Mouse (Mus musculus): Measurements from ENCODE around the gene Slc39a11. TPM values are rescaled to one million over a fixed set of nuclear protein-coding genes. Genes with fewer than 3 reads are reported as not detected.
A peak's percentile ranks its signal among the peaks of the same experiment; 100 is the strongest.

The Slc39a11 gene
- polyA plus RNA-seq (2012; rRNA removed): 30.5 and 32.4 TPM in 2 replicates

DNA sequence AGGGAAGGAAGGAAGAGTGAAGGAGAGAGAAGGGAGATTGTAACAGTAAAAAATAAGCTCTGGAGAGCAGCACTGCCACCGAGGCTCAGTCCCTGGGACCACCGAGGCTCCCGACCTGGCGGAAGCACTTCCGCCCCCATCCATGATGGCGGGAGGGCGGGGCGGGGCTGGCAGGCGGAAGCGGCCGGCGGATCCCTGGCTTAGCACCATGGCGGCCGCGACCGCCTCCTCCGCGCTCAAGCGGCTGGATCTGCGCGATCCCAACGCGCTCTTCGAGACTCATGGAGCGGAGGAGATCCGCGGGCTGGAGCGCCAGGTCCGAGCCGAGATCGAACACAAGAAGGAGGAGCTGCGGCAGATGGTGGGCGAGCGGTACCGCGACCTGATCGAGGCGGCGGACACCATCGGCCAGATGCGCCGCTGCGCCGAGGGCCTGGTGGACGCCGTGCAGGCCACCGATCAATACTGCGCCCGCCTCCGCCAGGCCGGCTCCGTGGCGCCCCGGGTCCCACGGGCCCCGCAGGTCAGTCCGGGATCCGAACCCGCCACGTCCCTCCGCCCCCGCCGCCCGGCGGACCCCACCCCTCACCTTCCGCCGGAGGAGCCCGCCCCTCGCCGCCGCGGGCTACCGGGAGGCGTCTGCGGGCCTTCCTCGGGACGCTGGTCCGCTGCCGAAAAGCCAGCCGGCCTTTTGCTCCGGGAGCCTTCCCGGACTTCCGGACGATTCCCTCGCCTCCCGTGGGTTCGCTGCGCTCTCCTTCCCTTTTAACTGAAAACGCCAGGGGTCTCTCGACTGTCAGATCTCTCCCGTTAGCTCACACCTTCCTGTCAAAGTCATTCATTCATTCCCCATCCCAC, at the start of gene Slc39a11:
Gene Slc39a11 (minus strand): TSS at position 727 of the 858 bp plus-strand sequence.
- peak; percentile 61; the same call in 1 of the 2 replicates for TF ChIP-seq POLR2A (IDR thresholded peaks at IDR 0.05; ENCODE audit: low read depth, low read length)
- TF ChIP-seq CTCF (IDR thresholded peaks at IDR 0.05; ENCODE audit: extremely low read depth, insufficient read length, insufficient replicate concordance, low read depth, low read length): no peak
- H3K27ac ChIP-seq (ENCODE audit: insufficient read depth, low read depth, low read length): peak within 1 kb of the TSS; percentile 81
- H3K27me3 ChIP-seq (ENCODE audit: control insufficient read depth, insufficient read depth, low read length): no peaks in the 10 kb centered on the region
- WGBS: under 1% methylated on average over 88 of the region's 91 CpGs
- peak within 1 kb of the TSS; percentile 81 for H3K4me3 ChIP-seq (ENCODE audit: low read depth, low read length)
- peaks cover 7% of the 10 kb centered on the region; the same call in 1 of the 2 replicates for H3K4me1 ChIP-seq (ENCODE audit: control insufficient read depth, insufficient read depth, insufficient read length, low read length)
- peaks cover 30% of the 10 kb centered on the region for H3K36me3 ChIP-seq (ENCODE audit: control insufficient read depth, insufficient read depth, low read length)

DNA sequence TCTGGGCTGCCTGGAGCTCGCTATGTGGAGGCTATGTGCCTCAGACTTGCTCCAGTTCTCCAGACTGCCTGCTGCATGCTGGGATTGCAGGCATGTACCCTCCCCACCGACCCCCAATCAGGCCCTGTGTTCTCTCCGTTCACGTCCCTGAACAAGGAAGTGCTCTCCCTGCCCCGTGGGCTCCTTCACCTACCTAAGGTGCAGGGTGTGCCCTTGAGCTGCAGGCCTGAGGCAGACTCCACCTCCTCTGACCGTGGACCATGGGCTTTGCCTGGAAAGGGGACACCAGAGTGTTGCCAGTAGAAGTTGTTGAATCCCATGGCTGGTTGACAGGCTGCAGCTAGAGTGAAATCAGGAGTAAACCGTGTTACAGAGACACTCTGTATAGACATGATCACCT, 49.8 kb upstream of the Slc39a11 start:
- Histone ChIP-seq H3K4me3 (ENCODE audit: low read depth, low read length) (no peak overlapping the region), H3K36me3 (ENCODE audit: control insufficient read depth, insufficient read depth, low read length) (no peaks in the 10 kb centered on the region), H3K27ac (ENCODE audit: insufficient read depth, low read depth, low read length) (no peak overlapping the region), H3K27me3 (ENCODE audit: control insufficient read depth, insufficient read depth, low read length) (no peaks in the 10 kb centered on the region), H3K4me1 (ENCODE audit: control insufficient read depth, insufficient read depth, insufficient read length, low read length) (no peaks in the 10 kb centered on the region)
- TF ChIP-seq POLR2A (IDR thresholded peaks at IDR 0.05; ENCODE audit: low read depth, low read length) (no peak), CTCF (IDR thresholded peaks at IDR 0.05; ENCODE audit: extremely low read depth, insufficient read length, insufficient replicate concordance, low read depth, low read length) (no peak)
- WGBS: 72% methylated on average over 7 of the region's 7 CpGs

DNA sequence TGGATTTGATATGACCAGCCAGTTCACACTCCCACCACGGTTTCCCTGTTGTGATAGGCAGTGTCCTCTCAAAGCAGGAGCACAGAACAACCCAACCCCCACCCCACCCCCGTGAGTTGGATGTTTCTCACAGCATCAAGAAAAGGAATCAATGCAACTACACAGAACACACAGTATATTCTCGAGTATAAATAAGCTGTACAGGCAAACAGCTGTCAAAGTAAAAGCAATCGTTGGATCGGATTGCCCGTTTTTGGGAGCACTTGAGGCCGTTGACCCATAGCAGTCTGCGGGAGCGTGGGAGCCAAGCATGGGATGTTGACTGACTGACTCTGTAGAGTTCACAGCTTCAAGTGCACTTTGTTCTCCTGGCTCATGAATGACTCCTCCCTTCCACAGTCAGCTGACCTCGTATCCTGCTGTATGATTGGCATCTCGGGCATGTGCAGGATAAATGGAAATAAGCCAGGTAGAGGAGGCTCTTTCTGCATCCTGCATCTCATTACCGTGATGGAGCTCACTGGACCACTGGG, 48.2 kb upstream of the Slc39a11 start:
- WGBS: 21% methylated on average over 12 of the region's 12 CpGs
- TF ChIP-seq CTCF (IDR thresholded peaks at IDR 0.05; ENCODE audit: extremely low read depth, insufficient read length, insufficient replicate concordance, low read depth, low read length) (no peak), POLR2A (IDR thresholded peaks at IDR 0.05; ENCODE audit: low read depth, low read length) (no peak)

DNA sequence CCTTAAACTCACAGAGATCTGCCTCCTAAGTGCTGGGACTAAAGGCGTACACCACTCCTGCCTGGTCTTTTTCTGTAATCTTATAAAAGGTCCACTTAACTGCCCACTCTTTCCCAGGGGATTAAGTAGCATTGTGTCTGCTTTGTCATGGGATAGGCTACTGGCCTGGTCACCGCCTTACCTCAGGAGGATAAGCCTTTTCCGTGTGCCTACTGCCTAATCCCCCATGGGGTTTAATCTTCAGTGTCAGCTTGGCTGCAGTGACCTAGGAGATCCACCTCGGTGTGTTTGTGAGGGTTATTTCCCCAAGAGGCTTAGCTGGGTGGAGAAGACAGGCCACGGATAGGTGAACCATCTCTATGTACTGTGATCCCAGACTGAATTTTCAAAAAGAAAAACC, 47.7 kb upstream of the Slc39a11 start:
- no peaks in the 10 kb centered on the region for H3K27me3 ChIP-seq (ENCODE audit: control insufficient read depth, insufficient read depth, low read length)
- TF ChIP-seq CTCF (IDR thresholded peaks at IDR 0.05; ENCODE audit: extremely low read depth, insufficient read length, insufficient replicate concordance, low read depth, low read length) (no peak), POLR2A (IDR thresholded peaks at IDR 0.05; ENCODE audit: low read depth, low read length) (no peak)
- H3K27ac ChIP-seq (ENCODE audit: insufficient read depth, low read depth, low read length): 0 out of 2 replicates have a peak overlapping the region, but pooled peaks have one; percentile 18
- WGBS: 67% methylated on average over 5 of the region's 5 CpGs
- no peaks in the 10 kb centered on the region for H3K4me1 ChIP-seq (ENCODE audit: control insufficient read depth, insufficient read depth, insufficient read length, low read length)
- H3K36me3 ChIP-seq (ENCODE audit: control insufficient read depth, insufficient read depth, low read length): peaks cover 4% of the 10 kb centered on the region; the same call in 1 of the 2 replicates
- H3K4me3 ChIP-seq (ENCODE audit: low read depth, low read length): no peak overlapping the region

More for the DNA sequence above, 48.2 kb upstream of the Slc39a11 start:
- H3K4me1 ChIP-seq (ENCODE audit: control insufficient read depth, insufficient read depth, insufficient read length, low read length): no peaks in the 10 kb centered on the region
- 0 out of 2 replicates have a peak, but pooled peaks cover 2% of the 10 kb centered on the region for H3K36me3 ChIP-seq (ENCODE audit: control insufficient read depth, insufficient read depth, low read length)
- no peaks in the 10 kb centered on the region for H3K27me3 ChIP-seq (ENCODE audit: control insufficient read depth, insufficient read depth, low read length)
- H3K27ac ChIP-seq (ENCODE audit: insufficient read depth, low read depth, low read length): no peak overlapping the region
- H3K4me3 ChIP-seq (ENCODE audit: low read depth, low read length): no peak overlapping the region

DNA sequence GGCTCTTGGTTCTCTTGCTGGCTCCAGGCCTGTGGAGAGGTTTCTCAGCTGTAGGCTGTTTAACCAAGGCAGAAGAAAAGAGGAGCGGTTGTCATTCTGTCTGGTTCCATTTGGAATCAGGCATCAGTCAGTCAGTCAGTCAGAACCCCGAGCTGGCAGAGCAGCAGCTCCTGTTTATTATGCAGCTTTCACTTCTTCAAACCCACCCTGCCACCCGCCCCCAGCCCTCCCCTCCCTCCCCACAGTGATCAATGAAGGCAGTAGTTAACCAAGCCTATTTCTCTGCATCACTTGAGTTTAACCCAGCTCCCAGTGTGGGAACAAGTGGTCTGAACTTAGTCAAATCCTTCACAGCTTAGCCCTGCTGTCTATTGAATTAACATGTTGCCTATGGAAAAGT, 42.0 kb upstream of the Slc39a11 start:
- 73% methylated on average over 3 of the region's 3 CpGs for WGBS
- Histone ChIP-seq H3K27me3 (ENCODE audit: control insufficient read depth, insufficient read depth, low read length) (no peaks in the 10 kb centered on the region), H3K4me1 (ENCODE audit: control insufficient read depth, insufficient read depth, insufficient read length, low read length) (peaks cover 2% of the 10 kb centered on the region; the same call in 1 of the 2 replicates), H3K4me3 (ENCODE audit: low read depth, low read length) (no peak overlapping the region), H3K36me3 (ENCODE audit: control insufficient read depth, insufficient read depth, low read length) (peaks cover 25% of the 10 kb centered on the region), H3K27ac (ENCODE audit: insufficient read depth, low read depth, low read length) (no peak overlapping the region)
- TF ChIP-seq POLR2A (IDR thresholded peaks at IDR 0.05; ENCODE audit: low read depth, low read length): no peak
- no peak for TF ChIP-seq CTCF (IDR thresholded peaks at IDR 0.05; ENCODE audit: extremely low read depth, insufficient read length, insufficient replicate concordance, low read depth, low read length)

DNA sequence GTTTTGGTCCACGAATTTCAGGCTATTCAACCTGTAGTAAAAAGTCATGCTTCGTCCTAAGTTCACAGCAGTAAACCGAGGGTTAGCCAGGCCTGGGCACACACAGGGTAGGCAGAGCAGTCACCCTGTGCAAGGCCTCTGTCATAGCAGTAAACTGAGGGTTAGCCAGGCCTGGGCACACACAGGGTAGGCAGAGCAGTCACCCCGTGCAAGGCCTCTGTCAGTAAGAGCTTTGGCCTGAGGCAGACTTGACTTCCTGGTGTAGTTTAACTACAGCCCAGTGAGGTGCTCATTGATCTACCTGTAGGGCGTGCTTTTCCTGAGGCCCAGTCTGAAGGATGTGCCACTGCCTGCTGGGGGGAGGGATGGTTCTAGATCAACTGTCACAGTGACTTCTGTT, 41.4 kb upstream of the Slc39a11 start:
- TF ChIP-seq POLR2A (IDR thresholded peaks at IDR 0.05; ENCODE audit: low read depth, low read length) (no peak), CTCF (IDR thresholded peaks at IDR 0.05; ENCODE audit: extremely low read depth, insufficient read length, insufficient replicate concordance, low read depth, low read length) (no peak)
- Histone ChIP-seq H3K4me3 (ENCODE audit: low read depth, low read length) (no peak overlapping the region), H3K27ac (ENCODE audit: insufficient read depth, low read depth, low read length) (no peak overlapping the region), H3K4me1 (ENCODE audit: control insufficient read depth, insufficient read depth, insufficient read length, low read length) (peaks cover 2% of the 10 kb centered on the region; the same call in 1 of the 2 replicates), H3K36me3 (ENCODE audit: control insufficient read depth, insufficient read depth, low read length) (peaks cover 25% of the 10 kb centered on the region), H3K27me3 (ENCODE audit: control insufficient read depth, insufficient read depth, low read length) (no peaks in the 10 kb centered on the region)
- WGBS: 56% methylated on average over 5 of the region's 5 CpGs

DNA sequence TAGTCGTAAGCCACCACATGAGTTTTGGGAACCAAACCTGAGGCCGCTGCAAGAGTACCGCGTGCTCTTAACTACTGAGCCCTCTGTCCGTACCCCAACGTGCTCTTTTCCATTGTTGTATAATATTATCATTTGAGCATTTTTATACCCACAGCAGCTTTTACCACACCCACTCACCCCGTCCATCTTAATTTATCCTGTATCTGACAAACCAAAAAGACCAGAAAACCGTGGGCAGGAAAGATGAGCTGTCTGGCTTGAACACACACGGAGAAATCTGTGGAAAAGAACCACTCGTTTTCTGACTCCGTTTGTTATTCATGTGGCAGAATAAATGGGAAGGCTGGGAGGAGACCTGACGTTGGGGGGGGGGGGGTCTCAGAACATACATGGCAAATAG, 40.6 kb upstream of the Slc39a11 start:
- no peak overlapping the region for H3K27ac ChIP-seq (ENCODE audit: insufficient read depth, low read depth, low read length)

More for the DNA sequence above, 40.6 kb upstream of the Slc39a11 start:
- no peak overlapping the region for H3K4me3 ChIP-seq (ENCODE audit: low read depth, low read length)
- no peaks in the 10 kb centered on the region for H3K27me3 ChIP-seq (ENCODE audit: control insufficient read depth, insufficient read depth, low read length)
- H3K36me3 ChIP-seq (ENCODE audit: control insufficient read depth, insufficient read depth, low read length): peaks cover 25% of the 10 kb centered on the region
- peaks cover 2% of the 10 kb centered on the region; the same call in 1 of the 2 replicates for H3K4me1 ChIP-seq (ENCODE audit: control insufficient read depth, insufficient read depth, insufficient read length, low read length)
- WGBS: 92% methylated on average over 12 of the region's 12 CpGs
- TF ChIP-seq CTCF (IDR thresholded peaks at IDR 0.05; ENCODE audit: extremely low read depth, insufficient read length, insufficient replicate concordance, low read depth, low read length): no peak
- no peak for TF ChIP-seq POLR2A (IDR thresholded peaks at IDR 0.05; ENCODE audit: low read depth, low read length)

All from small intestine, adult 2 months (tissue).